Mouse (Mus musculus) intestine, embryonic 14.5 days (tissue): ENCODE measurements around the gene Smad3. TPM values are rescaled to one million over a fixed set of nuclear protein-coding genes. Genes with fewer than 3 reads are reported as not detected.

Experiments used
- ATAC-seq: fragments of 200-750 bp; cut with Nextera tagmentation; replicated peaks from 2 replicates; pipeline ENCODE4 v1.8.0; 2017; ENCODE audit warnings: low read depth, moderate number of reproducible peaks, moderate TSS enrichment, moderate library complexity; ENCODE audit not compliant: low FRiP score, low TSS enrichment
- DNase-seq: peaks from one replicate; pipeline ENCODE4 v3.0.0-alpha.2; 2018; ENCODE audit warnings: low spot score
- H3K27ac ChIP-seq: fragments of 300-500 bp; sonication (generic); 2 replicates; pipeline ENCODE4 v1.5.1; 2014; ENCODE audit warnings: low read depth, mild to moderate bottlenecking, control low read depth
- H3K27me3 ChIP-seq: fragments of 300-500 bp; sonication (generic); replicated peaks from 2 replicates; pipeline ENCODE4 v1.6.1; 2014; ENCODE audit warnings: low read length, control low read depth; ENCODE audit not compliant: control insufficient read depth, insufficient read depth
- H3K36me3 ChIP-seq: fragments of 300-500 bp; sonication (generic); 2 replicates; pipeline ENCODE4 v1.6.1; 2014; ENCODE audit warnings: low read length, control low read depth; ENCODE audit not compliant: control insufficient read depth, insufficient read depth
- H3K4me1 ChIP-seq: fragments of 300-500 bp; sonication (generic); replicated peaks from 2 replicates; pipeline ENCODE4 v1.6.1; 2014; ENCODE audit warnings: low read length, control low read depth, mixed read lengths; ENCODE audit not compliant: control insufficient read depth, insufficient read depth
- H3K4me2 ChIP-seq: fragments of 300-500 bp; sonication (generic); 2 replicates; pipeline ENCODE4 v1.6.1; 2014; ENCODE audit warnings: low read length
- H3K4me3 ChIP-seq: fragments of 300-500 bp; sonication (generic); 2 replicates; pipeline ENCODE4 v1.5.1; 2014; ENCODE audit warnings: low read depth, low read length, control low read depth, mixed read lengths
- H3K9ac ChIP-seq: fragments of 300-500 bp; sonication (generic); 2 replicates; pipeline ENCODE4 v1.6.1; 2014; ENCODE audit warnings: mild to moderate bottlenecking, low read length
- H3K9me3 ChIP-seq: fragments of 300-500 bp; sonication (generic); 2 replicates; pipeline ENCODE4 v1.6.1; 2016; ENCODE audit warnings: low read length, control low read depth; ENCODE audit not compliant: control insufficient read depth
- WGBS: fragments of 180-500 bp; shearing (Covaris S2); extraction: QIAGEN DNeasy Blood & Tissue Kit; methylation state at CpG from one replicate; pipeline ENCODE4 v1.1.7; 2014; 5-methylcytosine and 5-hydroxymethylcytosine counted together
- polyA plus RNA-seq: library from polyadenylated mRNA; unstranded; fragments of >200 nt; fragmentation: Nextera tagmentation; extraction: Ambion mirVana; gene quantifications from 2 replicates; pipeline ENCODE4 v1.2.1, GENCODE M21; 2014

The Smad3 gene
- polyA plus RNA-seq, 1 experiment from 2014 or later, result 12.7 TPM

- Histone ChIP-seq H3K4me3 (no peak overlapping the region), H3K9me3 (no peaks in the 10 kb centered on the region), H3K9ac (no peak overlapping the region), H3K4me2 (no peak overlapping the region), H3K27ac (no peak overlapping the region), H3K27me3 (no peaks in the 10 kb centered on the region), H3K4me1 (peaks cover 45% of the 10 kb centered on the region), H3K36me3 (peaks cover 5% of the 10 kb centered on the region; the same call in 1 of the 2 replicates)
- no peak for ATAC-seq
- WGBS, result 77% methylated on average over 9 of the region's 9 CpGs
- DNase-seq, result no peak
Observed at GRCm38 (mm10) chr9:63737426-63737931, 20.3 kb downstream of the Smad3 start.

DNA sequence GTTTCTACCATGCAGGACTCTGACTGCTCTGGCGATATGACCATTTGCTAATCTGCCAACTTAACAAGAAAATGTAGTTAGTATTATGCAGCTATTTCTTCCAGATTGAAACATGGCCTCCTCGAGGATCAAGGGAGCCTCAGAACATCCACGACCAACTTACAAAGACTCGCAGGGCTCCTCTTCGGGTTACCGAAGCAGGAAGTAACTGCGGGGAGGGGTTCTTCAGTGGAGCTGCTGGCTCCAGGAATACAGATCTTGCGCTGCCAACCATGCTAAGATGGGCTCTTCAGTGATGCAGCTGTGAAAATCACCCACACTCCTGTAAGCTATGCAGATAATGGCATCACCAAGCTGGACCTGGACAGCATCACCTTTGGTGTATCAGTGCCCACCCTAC is 23.5 kb downstream of the Smad3 start:
- Histone ChIP-seq H3K27ac (no peak overlapping the region), H3K9ac (no peak overlapping the region), H3K4me2 (no peak overlapping the region), H3K27me3 (no peaks in the 10 kb centered on the region), H3K4me3 (no peak overlapping the region), H3K9me3 (no peaks in the 10 kb centered on the region), H3K36me3 (no peaks in the 10 kb centered on the region), H3K4me1 (peaks cover 32% of the 10 kb centered on the region)
- ATAC-seq, result no peak
- WGBS, result 85% methylated on average over 8 of the region's 8 CpGs
- DNase-seq, result no peak

- WGBS, result 93% methylated on average over 7 of the region's 7 CpGs
- Histone ChIP-seq H3K9me3 (no peaks in the 10 kb centered on the region), H3K9ac (no peak overlapping the region), H3K36me3 (no peaks in the 10 kb centered on the region), H3K4me2 (no peak overlapping the region), H3K27ac (no peak overlapping the region), H3K27me3 (no peaks in the 10 kb centered on the region), H3K4me1 (peaks cover 34% of the 10 kb centered on the region), H3K4me3 (no peak overlapping the region)
- ATAC-seq (no peak), DNase-seq (no peak)
Observed at GRCm38 (mm10) chr9:63732700-63733099, 25.1 kb downstream of the Smad3 start.

GRCm38 (mm10) chr9:63731114-63731828 is 26.5 kb downstream of the Smad3 start:
- WGBS, result 80% methylated on average over 9 of the region's 9 CpGs

DNA sequence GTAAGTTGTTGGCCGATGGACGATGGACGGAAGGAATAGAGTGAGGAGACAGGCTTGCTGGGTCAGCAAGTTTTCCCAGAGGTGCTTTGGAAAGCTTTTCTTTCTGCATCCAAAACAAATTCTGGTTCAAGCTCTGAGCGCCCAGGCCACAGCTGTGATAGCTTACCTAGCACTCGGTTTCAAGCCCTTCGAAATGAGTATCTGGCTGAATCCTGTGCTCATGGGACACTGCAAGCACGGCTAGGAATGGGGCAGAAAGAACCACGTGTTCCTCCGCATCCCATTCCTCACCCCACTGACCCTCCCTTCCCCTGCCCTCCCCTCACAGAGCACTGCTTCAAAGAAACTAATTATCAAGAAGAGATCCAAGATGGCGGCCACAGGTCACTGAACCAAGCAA is 28.8 kb downstream of the Smad3 start:
- ATAC-seq (no peak), DNase-seq (no peak)
- Histone ChIP-seq H3K9ac (no peak overlapping the region), H3K4me2 (no peak overlapping the region), H3K27ac (no peak overlapping the region), H3K4me3 (no peak overlapping the region), H3K27me3 (no peaks in the 10 kb centered on the region), H3K4me1 (peaks cover 30% of the 10 kb centered on the region), H3K36me3 (0 out of 2 replicates have a peak, but pooled peaks cover 6% of the 10 kb centered on the region), H3K9me3 (no peaks in the 10 kb centered on the region)
- WGBS, result 85% methylated on average over 10 of the region's 10 CpGs

More at GRCm38 (mm10) chr9:63731114-63731828, 26.5 kb downstream of the Smad3 start:
- no peak overlapping the region for H3K27ac ChIP-seq
- H3K9ac ChIP-seq, result no peak overlapping the region
- H3K4me3 ChIP-seq, result no peak overlapping the region
- DNase-seq (no peak), ATAC-seq (no peak)
- no peaks in the 10 kb centered on the region for H3K9me3 ChIP-seq
- H3K27me3 ChIP-seq, result no peaks in the 10 kb centered on the region
- H3K4me2 ChIP-seq, result no peak overlapping the region
- peaks cover 45% of the 10 kb centered on the region for H3K4me1 ChIP-seq
- no peaks in the 10 kb centered on the region for H3K36me3 ChIP-seq

DNA sequence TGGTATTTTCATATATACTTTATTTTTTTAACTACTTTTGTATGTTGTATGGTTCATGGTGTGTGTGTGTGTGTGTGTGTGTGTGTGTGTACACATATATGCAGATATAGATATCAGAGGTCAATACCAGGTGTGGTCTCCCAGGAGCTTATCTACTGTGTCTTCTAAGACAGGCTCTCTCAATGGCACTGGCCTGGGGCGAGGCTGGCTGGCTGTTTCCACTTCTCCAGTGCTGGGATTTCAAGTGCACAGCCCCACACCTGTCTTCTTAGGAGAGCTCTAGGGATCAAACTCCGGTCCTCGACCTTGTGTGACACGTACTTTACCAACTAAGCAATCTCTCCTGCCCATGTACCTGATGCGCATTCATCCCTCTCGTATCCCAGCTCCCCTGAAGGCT is 30.7 kb downstream of the Smad3 start:
- 80% methylated on average over 6 of the region's 6 CpGs for WGBS
- H3K27me3 ChIP-seq, result no peaks in the 10 kb centered on the region
- no peak overlapping the region for H3K4me3 ChIP-seq
- ATAC-seq (peak; percentile 32; the same call in 1 of the 2 replicates), DNase-seq (no peak)
- H3K27ac ChIP-seq, result peak overlapping the region; percentile 77
- H3K4me2 ChIP-seq, result no peak overlapping the region
- 0 out of 2 replicates have a peak, but pooled peaks cover 6% of the 10 kb centered on the region for H3K36me3 ChIP-seq
- no peaks in the 10 kb centered on the region for H3K9me3 ChIP-seq
- H3K9ac ChIP-seq, result no peak overlapping the region
- H3K4me1 ChIP-seq, result peaks cover 26% of the 10 kb centered on the region

DNA sequence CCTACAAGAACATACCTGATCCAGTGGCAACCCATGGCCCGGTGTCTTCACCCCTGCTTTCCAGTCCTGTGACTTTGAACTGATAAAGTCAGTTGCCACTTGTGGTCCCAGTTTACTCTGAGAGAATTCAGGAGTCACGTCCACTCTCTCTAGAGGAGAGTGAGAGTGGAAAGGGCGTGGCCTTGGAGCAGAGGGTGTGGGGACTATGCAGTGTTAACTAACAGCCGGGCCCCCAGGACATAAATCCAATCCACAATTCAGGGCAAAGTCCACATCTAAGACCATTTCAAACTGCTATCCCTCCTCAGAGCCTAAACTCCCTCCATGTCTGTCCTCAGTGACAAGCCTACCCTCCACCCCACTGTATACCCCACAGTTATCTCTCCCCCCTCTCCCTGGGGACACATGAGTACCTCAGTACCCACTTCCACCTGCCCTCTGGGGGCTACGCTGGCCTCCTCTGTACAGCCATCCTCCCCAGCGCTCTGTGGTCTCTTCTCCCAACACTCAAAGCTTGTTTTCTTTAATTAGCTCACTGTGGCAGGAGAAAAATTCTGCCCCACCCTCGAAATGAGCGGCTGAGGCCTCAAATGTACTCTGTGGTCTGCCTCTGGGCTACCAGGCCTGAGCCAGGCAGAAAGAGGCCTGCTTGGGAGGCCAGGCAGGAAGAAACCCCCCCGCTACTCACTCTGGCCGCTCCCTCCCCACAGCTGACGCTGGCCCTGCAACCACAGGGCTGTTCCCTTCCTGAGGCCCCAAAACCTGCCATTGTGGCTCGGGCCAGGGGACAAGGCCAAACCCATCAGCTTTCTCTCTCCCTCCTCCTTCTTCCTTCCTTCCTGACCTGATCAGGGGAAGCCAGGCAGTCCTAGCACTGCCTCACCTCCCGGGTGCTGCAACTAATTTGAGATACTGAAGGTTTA is 31.4 kb downstream of the Smad3 start:
- no peak overlapping the region for H3K4me3 ChIP-seq
- ATAC-seq, result peak; percentile 26; the same call in 1 of the 2 replicates
- H3K9ac ChIP-seq, result peak overlapping the region; percentile 27; the same call in 1 of the 2 replicates
- no peaks in the 10 kb centered on the region for H3K9me3 ChIP-seq
- no peaks in the 10 kb centered on the region for H3K27me3 ChIP-seq
- H3K4me2 ChIP-seq, result peak overlapping the region; percentile 26; the same call in 1 of the 2 replicates
- peak overlapping the region; percentile 77 for H3K27ac ChIP-seq
- peak; percentile 68 for DNase-seq
- 38% methylated on average over 13 of the region's 13 CpGs for WGBS
- 0 out of 2 replicates have a peak, but pooled peaks cover 6% of the 10 kb centered on the region for H3K36me3 ChIP-seq
- H3K4me1 ChIP-seq, result peaks cover 26% of the 10 kb centered on the region

GRCm38 (mm10) chr9:63724750-63725149 is 33.0 kb downstream of the Smad3 start:
- no peak for DNase-seq
- 0 out of 2 replicates have a peak, but pooled peaks cover 6% of the 10 kb centered on the region for H3K36me3 ChIP-seq
- WGBS, result 79% methylated on average over 5 of the region's 5 CpGs
- H3K4me2 ChIP-seq, result no peak overlapping the region
- no peaks in the 10 kb centered on the region for H3K9me3 ChIP-seq
- H3K27me3 ChIP-seq, result no peaks in the 10 kb centered on the region
- H3K4me1 ChIP-seq, result peaks cover 30% of the 10 kb centered on the region
- H3K27ac ChIP-seq, result no peak overlapping the region
- no peak overlapping the region for H3K4me3 ChIP-seq
- no peak overlapping the region for H3K9ac ChIP-seq
- no peak for ATAC-seq
